Mouse (Mus musculus) mouse trophoblast stem cell (cell line): Measurements from ENCODE around the gene Plek2.

Experiments used
- in situ Hi-C, 2 experiments: fragments of 300-500 bp; cut with MseI, MboI; formaldehyde crosslinking; loops; 2 replicates in 1 of 2; 3 replicates in 1 of 2; pipeline ENCODE4 v1.15.1; 2025

The Plek2 gene

DNA sequence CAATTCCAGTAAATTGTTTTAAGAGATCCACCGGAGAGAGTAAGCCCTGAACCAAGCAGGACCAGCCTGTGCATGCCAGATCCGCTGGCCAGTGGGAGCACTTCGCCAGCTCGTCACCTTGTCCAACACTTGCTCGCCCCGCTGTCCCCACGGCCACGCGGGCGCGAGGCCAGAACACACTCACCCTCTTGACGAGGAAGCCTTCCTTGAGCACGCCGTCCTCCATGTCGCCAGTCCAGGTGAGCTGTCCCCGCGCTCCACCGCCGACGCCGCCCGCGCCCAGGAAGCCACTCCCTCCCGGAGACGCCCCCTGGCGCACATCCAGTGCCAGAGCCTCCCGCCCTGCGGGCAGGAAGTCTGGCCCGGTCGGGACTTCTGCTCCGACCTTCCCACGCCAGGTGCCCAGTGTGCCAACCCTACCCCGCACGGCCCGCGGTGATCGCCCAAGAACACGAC is at the start of gene Plek2:
Plek2 (minus strand) TSS at position 258 of the 456 bp plus-strand sequence.
- in situ Hi-C loops = no loop called here

DNA sequence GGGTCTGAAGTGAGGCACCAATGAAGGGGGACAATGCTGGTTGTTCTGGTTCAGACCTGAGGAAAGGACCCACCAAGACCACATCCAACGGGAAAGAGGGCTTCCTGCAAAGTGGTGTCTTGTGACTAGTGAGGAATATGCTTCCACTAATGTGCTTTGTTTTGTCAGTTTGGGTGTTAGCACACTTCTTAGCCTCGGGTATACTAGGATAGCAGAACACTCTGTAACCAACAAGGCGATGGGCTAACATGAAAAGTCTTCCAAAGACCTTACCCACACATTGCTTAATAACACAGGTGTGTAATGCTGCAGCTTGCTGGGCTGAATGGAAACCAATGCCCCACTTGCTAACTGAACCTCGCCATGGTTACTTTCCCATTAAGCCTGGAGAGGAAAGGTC is 49.6 kb upstream of the Plek2 start:
- in situ Hi-C loops = no loop called here

DNA sequence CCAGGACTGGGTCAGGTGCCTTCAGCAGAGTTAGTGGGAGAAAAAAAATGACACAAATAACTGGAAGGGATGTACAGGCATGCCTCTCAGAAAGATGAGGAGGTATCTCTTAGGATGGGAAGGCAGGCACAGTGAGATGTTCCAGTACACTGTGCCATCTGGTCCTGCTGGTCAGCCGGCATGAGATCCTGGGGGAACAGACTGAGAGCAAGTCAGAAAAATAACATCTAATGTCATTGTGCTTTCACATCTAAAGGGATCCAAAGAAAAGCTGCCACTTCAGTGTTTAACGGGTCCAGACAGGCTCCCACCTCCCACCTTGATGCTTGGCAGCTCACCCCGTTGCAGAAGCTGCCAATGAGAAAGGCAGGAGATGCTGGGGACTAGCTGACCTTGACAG is 45.7 kb upstream of the Plek2 start:
- in situ Hi-C loops = no loop called here

DNA sequence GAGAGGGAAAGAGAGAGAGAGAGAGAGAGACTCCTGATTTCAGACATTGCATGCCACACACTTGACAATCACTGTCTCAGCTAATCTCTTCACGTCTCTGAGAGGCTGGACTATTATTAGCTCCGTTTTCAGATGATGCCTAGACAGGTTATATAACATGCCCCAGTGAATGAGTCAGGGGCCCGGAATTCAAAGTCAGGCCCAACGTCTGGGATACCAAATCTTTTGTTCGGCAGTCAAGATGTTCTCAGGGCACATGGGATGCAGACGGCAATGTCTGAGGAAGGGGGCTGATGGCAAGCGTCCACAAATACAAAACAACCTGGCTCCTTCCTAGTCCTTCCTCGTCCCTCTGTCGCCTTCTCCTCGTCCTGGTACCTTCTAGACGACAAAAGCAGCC is 45.3 kb upstream of the Plek2 start:
- in situ Hi-C loops = no loop called here

DNA sequence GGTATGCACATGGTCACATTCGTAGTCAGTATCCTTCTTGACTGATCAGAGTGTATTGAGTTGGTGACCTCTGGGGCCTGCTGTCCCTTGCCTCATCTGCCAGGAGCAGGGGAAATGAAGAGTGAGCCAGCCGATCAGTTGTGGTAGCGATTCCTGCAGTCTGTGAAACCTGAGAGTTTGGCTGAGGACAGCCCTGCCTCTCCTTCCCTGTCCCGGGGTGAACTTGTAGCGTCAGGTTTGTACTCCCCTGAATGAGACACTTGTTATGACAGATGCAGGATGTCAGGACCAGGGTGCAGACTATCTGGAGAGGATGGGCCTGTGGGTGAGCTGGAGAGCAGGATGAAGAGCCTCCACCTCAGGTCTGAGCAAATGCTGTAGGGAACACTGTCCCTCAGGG is 40.9 kb upstream of the Plek2 start:
- in situ Hi-C loops = no loop called here

DNA sequence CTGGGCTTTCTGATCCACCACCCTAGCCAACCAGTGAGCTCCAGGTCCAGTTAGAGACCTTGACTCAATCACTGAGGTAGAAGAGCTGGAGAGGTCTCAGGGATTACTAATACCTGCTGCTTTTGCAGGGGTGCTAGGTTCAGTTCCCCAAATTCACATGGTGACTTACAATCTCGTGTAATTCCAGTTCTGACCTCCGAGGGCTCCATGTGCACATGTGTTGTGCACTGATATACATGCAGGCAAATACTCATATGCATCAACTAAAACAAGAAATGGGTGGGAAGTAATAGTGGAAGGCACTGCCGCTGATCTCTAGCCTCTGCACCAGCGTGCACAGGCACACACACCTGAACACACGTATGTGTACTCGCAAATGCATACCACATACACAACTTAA is 40.4 kb upstream of the Plek2 start:
- in situ Hi-C loops = no loop called here

DNA sequence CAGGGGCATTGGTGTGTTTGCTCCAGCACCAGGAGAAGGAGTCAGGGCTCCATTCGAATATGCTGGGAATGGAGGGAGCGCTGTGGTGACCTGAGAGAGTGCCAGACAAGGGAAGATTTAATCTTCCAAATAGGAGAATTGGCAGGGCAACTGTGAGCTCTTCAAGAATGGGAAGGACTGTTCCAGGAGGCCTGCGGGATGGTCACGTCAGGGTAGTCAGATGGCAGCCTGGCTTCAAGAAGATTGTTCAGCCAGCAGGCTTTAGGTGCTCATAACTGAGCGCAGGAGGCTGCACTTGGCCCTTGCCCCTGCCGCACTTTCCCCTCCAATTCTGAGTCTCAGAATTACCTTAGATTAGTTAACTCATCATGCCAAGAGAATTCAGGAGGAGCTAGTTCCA is 36.2 kb upstream of the Plek2 start:
- in situ Hi-C loops = no loop called here

DNA sequence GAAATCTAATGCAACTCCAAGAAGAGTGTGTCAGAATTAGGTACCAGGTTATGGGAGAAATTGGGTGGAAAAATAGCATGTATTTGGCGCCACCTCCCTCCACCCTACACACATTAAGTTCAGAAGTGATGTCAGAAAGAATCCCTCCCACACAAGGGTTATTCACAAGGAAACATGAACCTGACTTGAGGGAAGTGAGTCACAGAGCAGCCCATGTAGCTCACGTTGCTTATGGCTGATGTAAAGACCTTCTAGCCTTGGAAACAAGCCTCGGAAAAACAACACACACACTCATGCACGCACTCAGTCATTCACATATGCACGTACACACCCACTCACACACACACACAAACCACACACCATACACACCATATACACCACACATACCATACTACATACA is 33.3 kb upstream of the Plek2 start:
- in situ Hi-C loops = no loop called here

DNA sequence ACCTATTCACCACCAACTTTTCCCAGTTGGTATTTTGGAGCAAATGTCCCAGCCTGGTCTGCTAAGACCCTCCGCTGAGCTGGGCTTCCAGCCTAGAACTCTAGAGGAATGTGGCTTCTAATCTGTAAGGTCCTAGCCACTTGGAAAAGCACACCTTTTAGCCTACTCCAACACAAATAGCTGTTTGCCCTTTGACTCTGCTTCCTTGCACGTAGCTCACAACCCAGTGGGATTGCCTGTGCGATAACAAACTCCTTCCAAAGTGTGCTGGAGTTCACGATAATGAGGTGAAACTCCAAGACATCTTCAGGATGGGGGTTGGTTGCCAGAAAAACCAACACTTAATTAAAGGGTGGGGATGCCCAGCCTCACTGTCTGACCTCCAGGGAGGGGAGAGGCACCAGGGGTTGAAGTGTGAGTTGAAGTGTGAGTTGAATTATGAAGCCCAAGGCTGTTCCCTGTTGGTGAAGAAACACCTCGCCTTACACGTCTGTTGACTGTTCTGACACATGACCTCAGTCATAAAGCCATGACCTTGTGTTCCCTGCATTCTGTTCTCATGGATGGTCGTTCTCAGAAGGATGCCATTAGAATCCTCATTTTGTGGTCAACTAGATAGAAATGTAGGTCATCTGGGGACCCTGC is 32.8 kb upstream of the Plek2 start:
- in situ Hi-C loops = loop anchor here in 1 of 2 experiments (5.0 kb wide), 1 partner anchor 68 kb away; the partner anchor contains the start of gene Tmem229b

DNA sequence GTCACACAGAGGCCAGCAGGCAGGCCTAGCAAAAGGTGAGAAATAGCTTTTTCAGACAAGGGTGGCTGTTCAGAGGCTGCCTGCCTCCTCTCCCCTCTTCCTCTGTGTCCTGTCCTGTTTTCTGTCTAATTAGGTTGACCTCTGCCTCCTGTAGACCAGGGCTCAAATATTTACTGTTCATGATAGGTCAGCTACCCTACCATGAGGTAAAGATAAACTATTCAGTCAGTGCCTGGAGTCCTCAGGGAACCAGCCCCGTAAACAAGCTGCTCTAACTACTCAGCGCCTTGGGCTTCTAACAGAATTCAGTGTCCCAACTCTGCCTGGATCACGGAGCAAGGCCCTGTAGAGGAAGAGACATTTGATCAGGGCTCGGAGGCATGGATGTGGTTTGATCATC is 29.7 kb upstream of the Plek2 start:
- in situ Hi-C loops = loop anchor here in 1 of 2 experiments (5.0 kb wide), 1 partner anchor 71 kb away; the partner anchor contains the start of gene Tmem229b

DNA sequence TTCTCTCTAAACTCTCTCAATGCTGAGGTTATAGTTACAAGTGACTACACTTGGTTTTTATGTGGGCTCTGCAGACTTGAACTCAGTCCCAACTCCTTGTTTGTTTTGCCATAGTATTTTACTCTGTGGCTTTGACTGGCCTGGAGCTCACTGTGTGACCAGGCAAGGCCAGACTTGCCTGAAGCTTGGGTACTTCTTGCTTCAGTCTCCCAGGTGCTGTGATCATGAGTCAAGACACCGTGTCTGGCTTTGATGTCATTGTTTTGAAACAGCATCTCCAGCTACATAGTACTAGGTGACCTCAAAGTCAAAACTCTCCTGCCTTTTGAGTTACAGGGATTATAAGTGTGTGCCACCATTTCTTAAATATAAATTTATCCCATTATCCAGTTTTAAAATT is 23.1 kb upstream of the Plek2 start:
- in situ Hi-C loops = no loop called here

DNA sequence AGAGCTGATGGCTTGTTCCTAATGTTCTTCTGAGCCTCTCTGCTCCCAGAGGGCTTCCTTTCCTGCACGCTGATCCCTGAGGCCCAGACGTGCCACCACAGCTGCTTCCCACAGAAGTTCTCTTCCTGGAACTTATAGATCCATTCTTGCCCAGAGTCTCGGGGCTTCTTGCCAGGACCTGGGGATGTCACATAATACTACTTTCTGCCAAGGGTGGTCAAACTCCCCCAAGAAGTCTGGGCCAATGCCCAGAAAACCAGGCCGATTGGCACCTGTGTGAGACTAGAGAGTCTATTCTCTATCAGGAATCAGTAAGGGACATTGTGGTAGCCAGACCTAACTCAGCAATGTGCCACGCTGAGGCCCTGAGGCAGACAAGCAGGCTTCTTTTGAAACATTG is 20.5 kb upstream of the Plek2 start:
- in situ Hi-C loops = no loop called here

DNA sequence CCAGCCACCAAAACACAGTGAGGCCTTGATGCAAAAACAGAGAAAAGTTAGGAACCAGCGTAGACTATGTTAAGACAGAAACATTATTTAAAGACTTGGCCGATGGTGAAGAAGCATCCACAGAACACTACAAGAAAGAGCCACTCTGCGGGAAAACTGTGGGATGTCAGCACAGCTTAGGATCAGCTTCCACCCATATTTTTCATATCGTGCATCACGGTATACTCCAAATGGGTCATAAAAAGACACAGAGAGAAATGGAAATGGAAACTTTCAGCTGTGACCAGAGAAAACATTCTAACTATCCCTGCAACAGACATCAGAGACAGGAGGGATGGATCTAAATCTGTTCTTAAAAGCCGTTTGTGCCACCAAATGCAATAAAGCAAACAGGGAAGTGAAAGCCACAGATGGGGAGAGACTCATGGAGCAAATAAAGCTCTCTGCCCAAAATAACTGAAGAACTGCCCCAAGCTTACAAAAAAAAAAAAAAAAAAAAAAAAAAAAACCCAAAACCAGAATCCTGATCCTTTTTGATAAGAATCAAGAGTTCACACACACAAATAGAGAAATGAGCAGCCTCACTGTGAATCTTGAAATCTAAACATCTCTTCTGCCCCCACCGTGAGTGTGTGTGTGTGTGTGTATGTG is 16.9 kb upstream of the Plek2 start:
- in situ Hi-C loops = loop anchor here in 1 of 2 experiments (5.0 kb wide), 1 partner anchor 99 kb away; no protein-coding TSS in a partner anchor

DNA sequence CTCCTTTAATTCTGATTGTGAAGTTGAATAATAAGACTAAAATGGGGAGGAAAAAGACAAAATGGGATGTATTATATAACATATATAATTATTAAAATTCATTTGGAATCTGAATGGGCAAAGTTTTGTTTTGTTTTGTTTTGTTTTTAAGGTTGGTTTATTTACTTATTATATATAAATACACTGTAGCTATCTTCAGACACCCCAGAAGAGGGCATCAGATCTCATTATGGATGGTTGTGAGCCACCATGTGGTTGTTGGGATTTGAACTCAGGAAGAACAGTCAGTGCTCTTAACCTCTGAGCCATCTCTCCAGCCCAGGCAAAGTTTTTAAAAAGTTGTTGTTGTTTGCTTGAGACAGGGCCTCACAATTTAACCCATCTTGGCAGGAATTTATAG is 16.2 kb upstream of the Plek2 start:
- in situ Hi-C loops = loop anchor here in 1 of 2 experiments (5.0 kb wide), 1 partner anchor 99 kb away; no protein-coding TSS in a partner anchor

DNA sequence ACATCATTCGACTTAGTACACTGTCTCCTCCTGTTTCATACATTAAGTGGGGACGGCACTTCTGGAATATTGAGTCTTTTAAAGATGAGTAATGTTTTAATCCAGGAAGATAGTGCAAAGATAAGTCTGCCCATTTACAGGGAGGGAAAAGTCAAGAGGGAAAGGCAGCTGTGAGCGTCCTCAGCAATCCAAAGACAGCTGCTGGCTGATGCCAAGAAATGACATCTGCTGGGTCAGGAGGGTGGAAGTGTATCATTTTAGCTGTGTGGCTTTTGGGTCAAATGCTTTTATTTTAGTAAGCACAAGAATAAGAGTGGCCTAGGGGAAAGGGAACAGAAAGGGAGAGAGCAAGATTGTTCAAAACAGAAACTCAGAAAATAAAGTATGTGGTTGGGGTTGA is 15.3 kb upstream of the Plek2 start:
- in situ Hi-C loops = loop anchor here in 1 of 2 experiments (5.0 kb wide), 1 partner anchor 100 kb away; no protein-coding TSS in a partner anchor

DNA sequence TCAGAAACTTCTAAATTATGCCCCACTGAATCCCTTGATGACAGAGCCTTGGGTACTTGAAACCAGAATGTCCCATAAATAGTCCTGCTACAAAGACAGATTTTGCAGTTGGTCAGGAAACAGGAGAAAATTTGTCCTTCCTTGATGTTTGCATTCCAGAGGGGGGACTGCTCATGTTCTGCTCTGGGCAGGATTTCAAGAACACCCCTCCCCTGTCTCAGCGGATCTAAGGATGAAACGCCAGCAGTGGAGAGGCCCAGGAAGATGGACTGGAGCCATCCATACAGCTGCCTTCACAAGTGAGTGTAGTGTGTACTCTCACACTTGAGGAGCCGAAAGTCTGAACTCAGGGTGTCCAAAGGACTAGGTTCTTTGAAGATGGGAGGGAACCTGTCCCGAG is 14.7 kb upstream of the Plek2 start:
- in situ Hi-C loops = loop anchor here in 1 of 2 experiments (5.0 kb wide), 1 partner anchor 101 kb away; no protein-coding TSS in a partner anchor

DNA sequence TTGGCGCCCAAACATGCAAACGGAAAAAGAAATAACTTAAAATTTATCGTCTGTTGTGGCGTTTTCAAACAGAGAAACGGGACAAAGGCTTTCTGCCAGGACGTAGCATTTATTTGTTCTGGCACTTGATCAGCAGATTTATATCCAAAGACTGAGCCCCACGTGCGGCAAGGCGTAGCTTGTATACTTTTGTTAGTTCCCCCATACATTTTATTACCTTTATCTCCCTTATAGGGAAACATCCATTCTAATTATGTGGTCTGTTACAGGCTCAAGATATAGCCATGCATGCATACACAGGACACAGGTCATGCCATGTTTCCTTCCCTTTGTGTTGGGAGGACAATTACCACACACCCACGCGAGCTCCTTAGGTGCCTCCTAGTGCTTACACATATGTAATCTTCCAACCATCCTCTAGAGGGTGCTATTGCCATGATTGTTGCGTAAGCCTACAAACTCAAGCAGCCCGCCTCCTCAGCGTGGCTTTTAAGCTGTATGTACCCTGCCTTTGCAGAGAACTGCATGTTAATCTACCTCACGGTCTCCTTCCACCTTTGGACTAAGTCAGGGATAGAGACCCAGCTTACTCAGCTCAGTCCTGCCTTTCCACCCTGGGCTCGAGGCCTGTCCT is 12.4 kb upstream of the Plek2 start:
- in situ Hi-C loops = loop anchor here (5.0 kb wide), 1 partner anchor 178 kb away; no protein-coding TSS in a partner anchor

DNA sequence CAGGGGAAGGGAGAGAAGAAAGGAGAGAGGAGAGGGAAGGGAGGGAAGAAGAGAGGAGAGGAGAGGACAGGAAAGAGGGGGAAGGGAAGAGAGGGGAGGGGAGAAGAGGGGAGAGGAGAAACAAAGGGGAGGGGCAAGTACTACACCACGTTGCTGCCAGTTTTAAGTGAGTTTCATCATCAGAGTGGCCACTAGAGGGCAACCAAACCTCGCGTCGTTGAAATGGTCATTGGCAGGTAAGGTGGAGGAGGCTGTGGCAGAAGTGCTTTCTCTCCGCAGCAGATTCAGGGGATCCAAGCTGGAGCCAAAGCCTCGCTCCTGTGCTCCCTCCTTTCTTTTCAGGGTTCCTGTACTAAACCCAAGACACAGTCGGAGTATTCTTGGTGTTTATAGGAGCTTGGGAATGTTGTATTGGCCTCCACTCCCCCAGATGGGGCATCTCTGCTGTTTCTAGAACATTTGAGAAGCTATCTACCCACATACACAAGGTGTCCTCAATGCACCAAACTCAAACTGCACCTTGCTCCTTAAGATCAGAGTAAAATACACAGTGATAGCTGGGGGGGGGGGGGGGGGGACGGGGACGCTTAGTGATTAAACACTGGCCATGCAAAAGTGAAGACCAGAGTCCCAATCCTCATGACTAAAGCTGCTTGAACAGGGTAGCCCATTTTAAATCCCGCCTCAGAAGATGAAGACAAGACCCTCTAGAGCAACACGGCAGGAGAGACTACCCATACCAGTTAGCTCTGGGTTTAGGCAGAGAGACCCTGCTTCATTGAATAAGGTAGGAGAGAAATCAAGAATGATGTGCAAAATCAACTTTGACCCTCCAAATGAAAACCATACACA is 11.7 kb upstream of the Plek2 start:
- in situ Hi-C loops = loop anchor here (5.0 kb wide), 1 partner anchor 179 kb away; no protein-coding TSS in a partner anchor

DNA sequence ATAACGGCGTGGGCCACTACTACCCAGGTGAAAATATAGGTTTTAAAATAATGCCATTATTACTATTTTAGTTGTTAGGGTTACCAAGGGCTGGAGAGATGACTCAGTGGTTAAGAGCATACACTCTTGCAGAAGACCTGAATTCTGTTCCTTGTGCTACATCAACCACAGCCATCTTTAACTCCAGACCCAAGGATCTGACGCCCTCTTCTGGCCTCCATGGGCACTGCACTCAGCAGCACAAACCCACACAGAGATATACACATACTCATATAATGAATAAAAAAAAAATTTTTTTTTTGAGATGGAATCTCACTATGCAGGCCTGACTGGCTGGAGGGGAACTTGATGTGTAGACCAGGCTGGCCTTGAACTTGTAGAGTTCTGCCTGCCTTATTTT is 9.5 kb upstream of the Plek2 start:
- in situ Hi-C loops = loop anchor here (5.0 kb wide), 1 partner anchor 181 kb away; no protein-coding TSS in a partner anchor

DNA sequence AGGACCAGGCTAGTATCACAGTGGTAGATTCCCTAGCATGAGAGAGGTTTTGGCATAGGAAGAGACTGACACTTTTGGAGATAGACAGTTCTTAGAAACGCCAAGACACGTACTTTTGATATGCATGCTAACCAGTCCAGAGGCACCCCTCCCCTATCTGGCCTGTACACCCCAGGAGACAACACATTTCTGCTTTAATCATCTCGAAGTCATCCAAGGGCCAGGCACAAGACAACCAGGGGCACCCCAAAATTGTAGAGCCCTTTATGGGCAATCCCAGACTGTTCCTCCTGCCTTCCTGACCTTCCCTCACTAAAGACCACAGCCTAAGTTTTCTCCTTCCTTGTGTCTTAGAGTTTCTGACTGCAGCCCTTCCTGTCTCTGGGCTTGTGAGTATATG is 8.8 kb upstream of the Plek2 start:
- in situ Hi-C loops = loop anchor here (5.0 kb wide), 1 partner anchor 182 kb away; no protein-coding TSS in a partner anchor

DNA sequence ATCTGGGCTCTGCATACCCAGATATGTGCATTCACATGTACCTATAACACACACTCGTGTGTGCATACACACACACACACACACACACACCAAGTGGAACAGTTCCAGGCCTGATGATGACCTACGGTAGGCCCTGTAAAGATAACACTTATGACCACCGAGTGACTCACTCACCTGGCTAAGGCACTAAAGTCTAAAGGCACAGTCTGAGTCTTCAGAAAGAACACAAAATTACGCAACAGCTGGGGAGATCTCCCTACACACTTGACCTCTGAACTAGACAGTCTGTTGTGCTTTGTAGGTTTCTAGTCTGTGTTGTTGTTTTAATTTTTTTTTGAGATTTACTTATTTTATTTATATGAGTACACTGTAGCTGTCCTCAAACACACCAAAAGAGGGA is 7.7 kb upstream of the Plek2 start:
- in situ Hi-C loops = no loop called here
